Mouse (Mus musculus): ENCODE measurements around the gene Naxd.

DNA sequence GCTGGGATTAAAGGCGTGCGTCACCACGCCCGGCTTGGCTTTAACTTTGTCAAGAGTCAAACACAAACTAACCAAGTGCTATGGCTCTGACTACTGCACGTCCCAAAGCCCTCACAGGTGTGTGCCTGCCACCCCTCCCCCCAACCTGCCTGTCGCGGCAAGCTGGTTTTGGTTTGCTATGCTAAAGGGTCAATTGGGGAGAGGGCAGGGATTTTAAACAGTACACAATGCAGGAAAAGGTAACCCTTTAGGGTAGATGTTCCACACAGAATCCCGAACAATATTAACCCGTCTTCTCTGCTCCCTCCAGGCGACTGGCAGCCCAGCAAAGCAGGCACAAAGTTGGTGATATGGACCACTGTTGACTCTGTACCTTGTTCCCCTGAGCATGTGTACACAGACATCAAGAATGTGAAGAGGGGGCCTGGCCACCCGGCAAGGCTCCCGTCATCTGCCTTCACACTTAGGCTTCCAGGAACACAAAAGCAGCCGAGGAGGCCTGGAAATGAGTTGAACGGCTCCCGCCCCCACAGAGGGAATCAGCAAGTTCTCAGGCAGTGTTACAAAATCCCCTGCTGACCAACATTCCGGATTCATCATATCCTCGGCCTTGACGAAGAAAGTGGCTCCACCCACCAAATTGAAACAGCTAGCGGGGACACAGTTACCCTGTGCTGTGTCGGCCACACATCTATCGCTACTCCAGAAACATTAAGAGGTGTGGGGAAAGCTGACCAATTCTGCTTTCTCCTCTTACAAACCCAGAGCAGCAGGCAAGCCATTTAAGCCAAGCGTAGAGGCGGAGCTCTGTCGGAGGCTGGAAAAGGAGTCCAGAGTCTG, 20.7 kb upstream of the Naxd start:
- no peak for TF ChIP-seq MYC (IDR thresholded peaks at IDR 0.05; ENCODE audit: low read depth, low read length)
- TF ChIP-seq EP300 (IDR thresholded peaks at IDR 0.05; ENCODE audit: low read length), result no peak
